Comparison of ENCODE assay signal across 8 mouse cellular contexts in genomic region chr6:88123858-88124261, GRCm38 (mm10). TPM values are rescaled to one million over a fixed set of nuclear protein-coding genes. Genes with fewer than 3 reads are reported as not detected.
DNase-seq lines count a peak whose midpoint lies in the region; ATAC-seq and TF ChIP-seq lines count a peak whose summit lies in the region.

No protein-coding gene starts in this region.

- no peak overlapping the region for H3K9ac ChIP-seq in heart, adult 2 months (ENCODE audit: low read depth, low read length)
- H3K9ac ChIP-seq in liver, embryonic 12.5 days = peak overlapping the region; percentile 12; the same call in 1 of the 2 replicates

- DNase-seq in cerebellum, postnatal 14 days = peak; percentile 68 to 72
- DNase-seq in cerebellum, adult 9-11 months = no peak
- DNase-seq in c-Kit-positive CD71-positive TER-119-positive erythroid progenitor cells, embryonic 14.5 days (ENCODE audit: low spot score) = peak; percentile 43
- peak; percentile 69 to 71 for DNase-seq in heart, adult 2 months
- peak; percentile 65 for DNase-seq in kidney, adult 18-20 months
- DNase-seq in thymus, postnatal 14 days = no peak

- TF ChIP-seq POLR2A in heart, adult 2 months (IDR thresholded peaks at IDR 0.05; ENCODE audit: insufficient read depth, low read depth, low read length) = no peak
- no peak for TF ChIP-seq POLR2A in myocyte (IDR thresholded peaks at IDR 0.05; ENCODE audit: insufficient read length, low read depth)

- peak; percentile 78 for TF ChIP-seq EP300 in heart, adult 2 months (IDR thresholded peaks at IDR 0.05; ENCODE audit: insufficient read depth, low read depth, low read length)

- H3K4me2 ChIP-seq in liver, embryonic 12.5 days = peak overlapping the region; percentile 62
- peak overlapping the region; percentile 12 for H3K4me2 ChIP-seq in myocyte (ENCODE audit: low read depth)

- peak; percentile 82 for ATAC-seq in liver, embryonic 12.5 days

- intact Hi-C loops in heart, adult 2 months (cut with DNase I) = loop anchor here (1.0 to 5.0 kb wide), 4 partner anchors 64 to 307 kb away; no protein-coding TSS in a partner anchor

- H3K4me3 ChIP-seq in heart, adult 2 months = no peak overlapping the region
- peak overlapping the region; percentile 21 for H3K4me3 ChIP-seq in liver, embryonic 12.5 days
- H3K4me3 ChIP-seq in myocyte = no peak overlapping the region

- 3% methylated on average over 9 of the region's 9 CpGs for WGBS in heart, adult 2 months
- WGBS in liver, embryonic 12.5 days (ENCODE audit: insufficient replicate concordance) = 3% methylated on average over 9 of the region's 9 CpGs

- no peak overlapping the region for H3ac ChIP-seq in myocyte (ENCODE audit: control insufficient read depth, insufficient read length)

- H3K9me3 ChIP-seq in liver, embryonic 12.5 days (replicated peaks) = peaks cover 5% of the 10 kb centered on the region

- H3K79me2 ChIP-seq in heart, adult 2 months (replicated peaks; ENCODE audit: control insufficient read depth, insufficient read depth, low read length) = no peaks in the 10 kb centered on the region
- H3K79me2 ChIP-seq in myocyte (ENCODE audit: control insufficient read depth, insufficient read depth) = no peaks in the 10 kb centered on the region

- H3K27me3 ChIP-seq in heart, adult 2 months (ENCODE audit: control insufficient read depth, insufficient read depth, low read length) = no peaks in the 10 kb centered on the region
- peaks cover 11% of the 10 kb centered on the region; the same call in 1 of the 2 replicates for H3K27me3 ChIP-seq in liver, embryonic 12.5 days (replicated peaks)
- H3K27me3 ChIP-seq in myocyte (ENCODE audit: control insufficient read depth, insufficient read depth, insufficient read length) = peaks cover 5% of the 10 kb centered on the region

- no peak overlapping the region for H3K27ac ChIP-seq in heart, adult 2 months
- 0 out of 2 replicates have a peak overlapping the region, but pooled peaks have one; percentile 14 for H3K27ac ChIP-seq in liver, embryonic 12.5 days

- H3K4me1 ChIP-seq in heart, adult 2 months (ENCODE audit: control insufficient read depth, insufficient read depth, low read length) = no peaks in the 10 kb centered on the region; the same call in 1 of the 2 replicates
- peaks cover 46% of the 10 kb centered on the region for H3K4me1 ChIP-seq in liver, embryonic 12.5 days

- peak; percentile 70 for TF ChIP-seq CTCF in heart, adult 2 months (IDR thresholded peaks at IDR 0.05)

- H3K36me3 ChIP-seq in heart, adult 2 months (ENCODE audit: control insufficient read depth, insufficient read depth, low read length) = no peaks in the 10 kb centered on the region
- H3K36me3 ChIP-seq in liver, embryonic 12.5 days = no peaks in the 10 kb centered on the region
- no peaks in the 10 kb centered on the region for H3K36me3 ChIP-seq in myocyte (ENCODE audit: control insufficient read depth, insufficient read depth)

TF ChIP-seq in myocyte, 11 proteins besides CTCF, POLR2A, EP300 and RAD21:
- TF ChIP-seq REST (IDR thresholded peaks at IDR 0.05; ENCODE audit: insufficient read depth, insufficient read length) (no peak), TCF3 (IDR thresholded peaks at IDR 0.05; ENCODE audit: insufficient read length, low read depth) (no peak), POLR2AphosphoS2 (IDR thresholded peaks at IDR 0.05; ENCODE audit: insufficient read length, low read depth) (no peak), E2F4 (IDR thresholded peaks at IDR 0.05; ENCODE audit: insufficient read depth) (no peak), USF1 (IDR thresholded peaks at IDR 0.05; ENCODE audit: low read depth) (no peak), MYOG (IDR thresholded peaks at IDR 0.05; ENCODE audit: control insufficient read depth in 1 of 3, insufficient read depth in 1 of 3, insufficient read length in 2 of 3, low read depth in 2 of 3) (no peak), TCF12 (IDR thresholded peaks at IDR 0.05; ENCODE audit: insufficient read depth, poor library complexity, severe bottlenecking) (no peak), SRF (IDR thresholded peaks at IDR 0.05; ENCODE audit: control insufficient read depth, insufficient read length, low read depth) (no peak), MYOD1 (IDR thresholded peaks at IDR 0.05; ENCODE audit: control insufficient read depth in 1 of 3, insufficient read length in 2 of 3, low read depth in 2 of 3) (no peak), CEBPB (IDR thresholded peaks at IDR 0.05; ENCODE audit: insufficient read depth, poor library complexity, severe bottlenecking) (no peak), MAX (IDR thresholded peaks at IDR 0.05; ENCODE audit: low read depth) (no peak)

RNA-seq across cellular contexts. Expression of gene Rpn1, which starts 39.6 kb away (rescaled TPM):
- total RNA-seq in heart, adult 2 months (2021) = 100 to 1,000 TPM; 107 to 114 TPM
- 67.7 and 131 TPM in 2 replicates for polyA plus RNA-seq in heart, adult 2 months (2012; rRNA removed)
- 241 and 253 TPM in 2 replicates for polyA plus RNA-seq in liver, embryonic 12.5 days (2016; fragmentation: Nextera tagmentation; extraction: Ambion mirVana)
- polyA plus RNA-seq in myocyte (2012; fragmentation: generic; extraction: Trizol) = 128 TPM

Comparison
In these comparisons a context has a peak if more than half of its experiments do, and no peak if none do; other contexts are left out.
1. DNase-seq: peak in cerebellum, postnatal 14 days (2 of 2), c-Kit-positive CD71-positive TER-119-positive erythroid progenitor cells, embryonic 14.5 days (single experiment), heart, adult 2 months (2 of 2) and kidney, adult 18-20 months (single experiment); none in cerebellum, adult 9-11 months (single experiment) and thymus, postnatal 14 days (single experiment).